Mouse (Mus musculus) stomach, embryonic 14.5 days (tissue): ENCODE measurements around the gene Gm13287. TPM values are rescaled to one million over a fixed set of nuclear protein-coding genes. Genes with fewer than 3 reads are reported as not detected.

Source experiments
- ATAC-seq: fragments of 200-750 bp; cut with Nextera tagmentation; 2 replicates; pipeline ENCODE4 v1.8.0; 2017; ENCODE audit warnings: low read depth, moderate TSS enrichment; ENCODE audit not compliant: insufficient number of reproducible peaks, insufficient read depth, low FRiP score
- H3K27ac ChIP-seq: fragments of 300-500 bp; sonication (generic); 2 replicates; pipeline ENCODE4 v1.5.1; 2014; ENCODE audit warnings: mild to moderate bottlenecking, low read length, moderate library complexity, mixed read lengths
- H3K27me3 ChIP-seq: fragments of 300-500 bp; sonication (generic); 2 replicates; pipeline ENCODE4 v1.6.1; 2014; ENCODE audit warnings: low read length, control low read depth, mixed read lengths; ENCODE audit not compliant: control insufficient read depth, insufficient read depth
- H3K36me3 ChIP-seq: fragments of 300-500 bp; sonication (generic); 2 replicates; pipeline ENCODE4 v1.6.1; 2014; ENCODE audit warnings: mild to moderate bottlenecking, control low read depth, low read length, moderate library complexity, mixed read lengths; ENCODE audit not compliant: control insufficient read depth, insufficient read depth
- H3K4me1 ChIP-seq: fragments of 300-500 bp; sonication (generic); 2 replicates; pipeline ENCODE4 v1.6.1; 2014; ENCODE audit warnings: low read length, control low read depth, mixed read lengths; ENCODE audit not compliant: control insufficient read depth, insufficient read depth
- H3K4me2 ChIP-seq: fragments of 300-500 bp; sonication (generic); replicated peaks from 2 replicates; pipeline ENCODE4 v1.6.1; 2014; ENCODE audit warnings: low read depth, low read length, control low read depth
- H3K4me3 ChIP-seq: fragments of 300-500 bp; sonication (generic); 2 replicates; pipeline ENCODE4 v1.5.1; 2014; ENCODE audit warnings: low read depth, low read length, control low read depth
- H3K9ac ChIP-seq: fragments of 300-500 bp; sonication (generic); replicated peaks from 2 replicates; pipeline ENCODE4 v1.6.1; 2014; ENCODE audit warnings: low read depth, mild to moderate bottlenecking, control low read depth, low read length, moderate library complexity, mixed read lengths
- H3K9me3 ChIP-seq: fragments of 300-500 bp; sonication (generic); 2 replicates; pipeline ENCODE4 v1.6.1; 2016; ENCODE audit warnings: low read depth, low read length, control low read depth; ENCODE audit not compliant: control insufficient read depth
- WGBS: fragments of 180-500 bp; shearing (Covaris S2); extraction: QIAGEN DNeasy Blood & Tissue Kit; methylation state at CpG from one replicate; pipeline ENCODE4 v1.1.7; 2014; 5-methylcytosine and 5-hydroxymethylcytosine counted together
- polyA plus RNA-seq: library from polyadenylated mRNA; unstranded; fragments of >200 nt; fragmentation: Nextera tagmentation; extraction: Ambion mirVana; gene quantifications from 2 replicates; pipeline ENCODE4 v1.2.1, GENCODE M21; 2014

The Gm13287 gene
- polyA plus RNA-seq, 1 experiment from 2014 or later = not detected

DNA sequence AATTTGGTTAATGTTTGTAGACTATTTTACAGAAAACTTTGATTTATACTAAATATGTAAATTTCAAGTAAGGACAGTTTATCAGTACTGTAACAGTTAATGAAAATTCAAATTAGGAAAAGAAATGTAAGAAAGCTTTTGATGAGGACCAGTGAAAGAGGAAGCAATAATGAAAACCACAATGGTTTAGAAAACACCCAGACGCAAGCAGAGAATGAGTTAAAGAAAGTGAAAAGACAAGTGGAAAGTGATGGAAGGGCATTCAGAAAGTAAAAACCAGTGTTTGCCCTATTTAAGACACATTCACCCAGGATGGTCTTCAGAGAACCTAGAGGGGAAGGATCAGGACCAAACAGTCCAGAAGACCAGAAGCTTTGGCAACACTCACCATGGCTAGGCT is 46.6 kb downstream of the Gm13287 start, which contains the start of gene Ifna1:
Gene Ifna1, plus strand, starts transcription at position 390 of the 400 bp plus-strand sequence.
- Histone ChIP-seq H3K4me1 (no peaks in the 10 kb centered on the region), H3K4me2 (no peak within 1 kb of the TSS), H3K9ac (no peak within 1 kb of the TSS), H3K27ac (no peak within 1 kb of the TSS), H3K27me3 (no peaks in the 10 kb centered on the region), H3K36me3 (no peaks in the 10 kb centered on the region), H3K9me3 (no peaks in the 10 kb centered on the region), H3K4me3 (no peak within 1 kb of the TSS)
- 84% methylated on average over 1 of the region's 1 CpGs for WGBS
- no peak for ATAC-seq

GRCm38 (mm10) chr4:88851026-88851763 is 48.1 kb downstream of the Gm13287 start:
- no peak for ATAC-seq
- Histone ChIP-seq H3K4me3 (no peak overlapping the region), H3K36me3 (no peaks in the 10 kb centered on the region), H3K4me1 (no peaks in the 10 kb centered on the region), H3K27me3 (no peaks in the 10 kb centered on the region), H3K9ac (no peak overlapping the region), H3K9me3 (no peaks in the 10 kb centered on the region), H3K27ac (no peak overlapping the region), H3K4me2 (no peak overlapping the region)
- 70% methylated on average over 4 of the region's 4 CpGs for WGBS

Other genes starting within 250 kb of the Gm13287 start
- not detected in 2 replicates for gene Ifna15, start 245.0 kb upstream of the Gm13287 start, polyA plus RNA-seq
- not detected in 2 replicates for gene Ifna14, start 231.5 kb upstream of the Gm13287 start, polyA plus RNA-seq
- not detected in 2 replicates for gene Ifna9, start 210.9 kb upstream of the Gm13287 start, polyA plus RNA-seq
- gene Ifna12, start 199.9 kb upstream of the Gm13287 start, polyA plus RNA-seq = not detected in 2 replicates
- not detected in 2 replicates for gene C87499, start 168.8 kb upstream of the Gm13287 start, polyA plus RNA-seq
- gene Ifna13, start 158.8 kb upstream of the Gm13287 start, polyA plus RNA-seq = not detected in 2 replicates
- gene Ifna16, start 126.3 kb upstream of the Gm13287 start, polyA plus RNA-seq = not detected in 2 replicates
- not detected in 2 replicates for gene Ifna2, start 119.3 kb upstream of the Gm13287 start, polyA plus RNA-seq
- not detected in 2 replicates for gene Ifnab, start 111.9 kb upstream of the Gm13287 start, polyA plus RNA-seq
- gene Gm26566, start 81.4 kb upstream of the Gm13287 start, polyA plus RNA-seq = 0.64 and 1.7 TPM in 2 replicates
- 121 and 128 TPM in 2 replicates for gene Klhl9, start 80.8 kb upstream of the Gm13287 start, polyA plus RNA-seq
- not detected in 2 replicates for gene Gm13271, start 48.4 kb upstream of the Gm13287 start, polyA plus RNA-seq
- 0.24 TPM in 1 of 2 replicates, not detected in the other for gene Gm13283, start 43.1 kb upstream of the Gm13287 start, polyA plus RNA-seq
- 0.26 and 0.43 TPM in 2 replicates for gene Gm13290, start 29.4 kb upstream of the Gm13287 start, polyA plus RNA-seq
- gene Gm13289, start 26.3 kb upstream of the Gm13287 start, polyA plus RNA-seq = not detected in 2 replicates
- gene Gm13272, start 23.4 kb upstream of the Gm13287 start, polyA plus RNA-seq = not detected in 2 replicates
- gene Ifnz, start 21.1 kb upstream of the Gm13287 start, polyA plus RNA-seq = not detected in 2 replicates
- not detected in 2 replicates for gene Gm13276, start 17.5 kb upstream of the Gm13287 start, polyA plus RNA-seq
- gene Gm13277, start 14.6 kb upstream of the Gm13287 start, polyA plus RNA-seq = not detected in 2 replicates
- not detected in 2 replicates for gene Gm13278, start 11.7 kb upstream of the Gm13287 start, polyA plus RNA-seq
- not detected in 2 replicates for gene Gm13275, start 8.8 kb upstream of the Gm13287 start, polyA plus RNA-seq
- not detected in 2 replicates for gene Gm13279, start 5.9 kb upstream of the Gm13287 start, polyA plus RNA-seq
- gene Gm13285, start 3.6 kb upstream of the Gm13287 start, polyA plus RNA-seq = 1.00 and 1.5 TPM in 2 replicates
- gene Gm13288, start 2.3 kb downstream of the Gm13287 start, polyA plus RNA-seq = not detected in 2 replicates
- not detected in 2 replicates for gene Ifna7, start 13.0 kb downstream of the Gm13287 start, polyA plus RNA-seq
- not detected in 2 replicates for gene Ifna11, start 16.7 kb downstream of the Gm13287 start, polyA plus RNA-seq
- gene Ifna6, start 24.2 kb downstream of the Gm13287 start, polyA plus RNA-seq = not detected in 2 replicates
- not detected in 2 replicates for gene Ifna5, start 32.3 kb downstream of the Gm13287 start, polyA plus RNA-seq
- not detected in 2 replicates for gene Ifna4, start 38.6 kb downstream of the Gm13287 start, polyA plus RNA-seq
- not detected in 2 replicates for gene Ifna1, start 46.8 kb downstream of the Gm13287 start, polyA plus RNA-seq
- not detected in 2 replicates for gene Ifne, start 76.9 kb downstream of the Gm13287 start, polyA plus RNA-seq